Mouse (Mus musculus) heart, adult 8-10 months (tissue): Measurements from ENCODE around the gene Pof1b. TPM values are rescaled to one million over a fixed set of nuclear protein-coding genes. Genes with fewer than 3 reads are reported as not detected.

ENCODE experiments used
- DNase-seq: peaks from one replicate; pipeline ENCODE4 v3.0.0; 2022; ENCODE audit warnings: low spot score
- total RNA-seq, 4 experiments: library from RNA; stranded (reverse); gene quantifications; 2 replicates each; pipeline ENCODE4 v1.2.4; 2022

Pof1b gene
- total RNA-seq, result under 1 TPM in 1 of 4 experiments, not detected in 3; 0.06 TPM

GRCm38 (mm10) chrX:112698508-112698907 is at the start of gene Pof1b:
Pof1b (minus strand) TSS chrX:112698651.
- DNase-seq, result no peak

GRCm38 (mm10) chrX:112716587-112716986 is 18.1 kb upstream of the Pof1b start:
- no peak for DNase-seq

GRCm38 (mm10) chrX:112694392-112694791 is 4.1 kb downstream of the Pof1b start:
- no peak for DNase-seq

GRCm38 (mm10) chrX:112680605-112681004 is 17.8 kb downstream of the Pof1b start:
- DNase-seq, result no peak

GRCm38 (mm10) chrX:112675525-112675924 is 22.9 kb downstream of the Pof1b start:
- no peak for DNase-seq

GRCm38 (mm10) chrX:112601306-112602120 is 96.9 kb downstream of the Pof1b start:
- DNase-seq, result no peak

GRCm38 (mm10) chrX:112600511-112601305 is 97.7 kb downstream of the Pof1b start, which contains the start of gene Zfp711:
Zfp711 (plus strand) TSS chrX:112600526.
- peak; percentile 7 for DNase-seq

Other genes with a start within 250 kb of the Pof1b start
- gene 2010106E10Rik, start 203.4 kb downstream of the Pof1b start, total RNA-seq, result not detected
- gene Zfp711, start 98.1 kb downstream of the Pof1b start, total RNA-seq, result under 1 TPM; 0.11 to 0.47 (median 0.18) TPM